ENCODE assay signal across 14 mouse cellular contexts in genomic region chr19:38316602-38317313, GRCm38 (mm10). TPM values are rescaled to one million over a fixed set of nuclear protein-coding genes. Genes with fewer than 3 reads are reported as not detected.
DNase-seq lines count a peak whose midpoint lies in the region; ATAC-seq and TF ChIP-seq lines count a peak whose summit lies in the region.
"Had no signal": no experiment of that assay in that cellular context is flagged by ENCODE, and none has a peak within 500 bp of the region (broad histone marks: within the 10 kb centered on the region; RNA-seq: fewer than 3 reads in every experiment).

No protein-coding gene starts in this region.

- H3K4me3 ChIP-seq in lung, postnatal 0 days (ENCODE audit: low read depth, low read length): no peak overlapping the region
- H3K4me3 ChIP-seq: forebrain, embryonic 15.5 days; heart, embryonic 13.5 days; kidney, embryonic 15.5 days; limb, embryonic 13.5 days had no signal

- ATAC-seq in lung, postnatal 0 days: no peak
- no peak for ATAC-seq in megakaryocyte, adult 5-6 weeks (ENCODE audit: poor library complexity, severe bottlenecking)
- ATAC-seq in erythroid progenitor cell, adult 5-6 weeks (replicated peaks; ENCODE audit: low FRiP score, poor library complexity, severe bottlenecking): no peak
- ATAC-seq: forebrain, embryonic 15.5 days; hindbrain, embryonic 16.5 days had no signal

- H3K4me2 ChIP-seq in lung, postnatal 0 days (replicated peaks; ENCODE audit: low read depth, low read length): no peak overlapping the region
- H3K4me2 ChIP-seq: forebrain, embryonic 15.5 days; heart, embryonic 13.5 days; kidney, embryonic 15.5 days; limb, embryonic 13.5 days had no signal

- no peak overlapping the region for H3K9ac ChIP-seq in lung, postnatal 0 days (replicated peaks; ENCODE audit: low read depth)
- H3K9ac ChIP-seq: forebrain, embryonic 15.5 days; heart, embryonic 13.5 days; kidney, embryonic 15.5 days; limb, embryonic 13.5 days had no signal

- peak; percentile 5 for DNase-seq in lung, postnatal 36 days
- DNase-seq in lung, postnatal 0 days (ENCODE audit: low spot score): no peak
- DNase-seq in cerebellum, adult 9-10 months: peak; percentile 50
- DNase-seq in gastrocnemius, postnatal 14 days: peak; percentile 43
- no peak for DNase-seq in kidney, adult 11 months
- DNase-seq: adrenal gland, adult 2 months; thymus, postnatal 36 days had no signal

- WGBS in lung, postnatal 0 days: 70% methylated on average over 6 of the region's 6 CpGs

- no peak for TF ChIP-seq CTCF in lung, postnatal 0 days (IDR thresholded peaks at IDR 0.05)

- no peaks in the 10 kb centered on the region for H3K36me3 ChIP-seq in lung, postnatal 0 days (ENCODE audit: insufficient read depth, low read length)
- H3K36me3 ChIP-seq: forebrain, embryonic 15.5 days; heart, embryonic 13.5 days; kidney, embryonic 15.5 days; limb, embryonic 13.5 days had no signal

- no peak overlapping the region for H3K27ac ChIP-seq in lung, postnatal 0 days (ENCODE audit: low read length)
- H3K27ac ChIP-seq: forebrain, embryonic 15.5 days; heart, embryonic 13.5 days; kidney, embryonic 15.5 days; limb, embryonic 13.5 days had no signal

- H3K27me3 ChIP-seq in lung, postnatal 0 days (replicated peaks; ENCODE audit: insufficient read depth, low read length): no peaks in the 10 kb centered on the region
- H3K27me3 ChIP-seq: forebrain, embryonic 15.5 days; heart, embryonic 13.5 days; kidney, embryonic 15.5 days; limb, embryonic 13.5 days had no signal

- TF ChIP-seq EP300 in lung, postnatal 0 days (IDR thresholded peaks at IDR 0.05): no peak

- no peaks in the 10 kb centered on the region for H3K4me1 ChIP-seq in lung, postnatal 0 days (ENCODE audit: insufficient read depth, low read depth, low read length)
- H3K4me1 ChIP-seq: forebrain, embryonic 15.5 days; kidney, embryonic 15.5 days; limb, embryonic 13.5 days had no signal

- intact Hi-C loops in gastrocnemius, postnatal 14 days (cut with DNase I; ENCODE audit: low total_unique reads): no loop called here

- H3K9me3 ChIP-seq in lung, postnatal 0 days (ENCODE audit: low read length): no peaks in the 10 kb centered on the region
- H3K9me3 ChIP-seq: forebrain, embryonic 15.5 days; heart, embryonic 13.5 days; kidney, embryonic 15.5 days had no signal

RNA-seq across cellular contexts. Expression of gene Lgi1, which starts 52.4 kb away (rescaled TPM):
- 0.07 TPM in 1 of 2 replicates, not detected in the other for polyA plus RNA-seq in lung, postnatal 0 days (2015; fragmentation: Nextera tagmentation; extraction: Ambion mirVana)
- total RNA-seq in gastrocnemius, postnatal 14 days (2021): 1 to 10 TPM; 2.0 to 2.6 TPM
- not detected in 2 replicates for total RNA-seq in megakaryocyte, adult 5-6 weeks (2015)
- total RNA-seq in megakaryocyte, adult 5-6 weeks (2017): not detected in 2 replicates
- not detected in 2 replicates for total RNA-seq in erythroid progenitor cell, adult 5-6 weeks (2015; ENCODE audit: low replicate concordance)
- total RNA-seq in erythroid progenitor cell, adult 5-6 weeks (2017; ENCODE audit: low replicate concordance): not detected in 2 replicates
- polyA plus RNA-seq: heart, embryonic 13.5 days had no signal

Comparison
In these comparisons a context has a peak if more than half of its experiments do, and no peak if none do; other contexts are left out.
1. DNase-seq: peak in lung, postnatal 36 days (single experiment), cerebellum, adult 9-10 months (single experiment) and gastrocnemius, postnatal 14 days (single experiment); none in lung, postnatal 0 days (single experiment) and kidney, adult 11 months (single experiment).